Mouse (Mus musculus) layer of hippocampus, adult 6 months (tissue): Measurements from ENCODE around the gene Ctdspl2. TPM values are rescaled to one million over a fixed set of nuclear protein-coding genes. Genes with fewer than 3 reads are reported as not detected.

ENCODE experiments used
- long read RNA-seq, 2 experiments: library from polyadenylated mRNA; unstranded; transcript quantifications; one replicate each; pipeline ENCODE4 v2.0.0; 2019 to 2020
- microRNA-seq: library from miRNA; unstranded; fragments of <30 nt; microRNA quantifications from one replicate; pipeline ENCODE4 v1.2.0, GENCODE M21; 2020
- polyA plus RNA-seq: library from polyadenylated mRNA; unstranded; fragments of <200 nt; fragmentation: Nextera tagmentation; gene quantifications from 2 replicates; pipeline ENCODE4 v1.2.3, GENCODE M21; 2021

Gene Ctdspl2
- 15.5 and 21.4 TPM in 2 replicates for polyA plus RNA-seq
- long read RNA-seq, experiment 1, full-length matches to known transcripts, result 8 of 19 reads
- long read RNA-seq, experiment 1, partial matches to known transcripts, result 4 of 19 reads
- long read RNA-seq, experiment 1, other reads (novel, unspliced or antisense), result 7 of 19 reads
- long read RNA-seq, experiment 2, full-length matches to known transcripts, result 57 of 91 reads
- long read RNA-seq, experiment 2, partial matches to known transcripts, result 17 of 91 reads
- long read RNA-seq, experiment 2, other reads (novel, unspliced or antisense), result 17 of 91 reads

DNA sequence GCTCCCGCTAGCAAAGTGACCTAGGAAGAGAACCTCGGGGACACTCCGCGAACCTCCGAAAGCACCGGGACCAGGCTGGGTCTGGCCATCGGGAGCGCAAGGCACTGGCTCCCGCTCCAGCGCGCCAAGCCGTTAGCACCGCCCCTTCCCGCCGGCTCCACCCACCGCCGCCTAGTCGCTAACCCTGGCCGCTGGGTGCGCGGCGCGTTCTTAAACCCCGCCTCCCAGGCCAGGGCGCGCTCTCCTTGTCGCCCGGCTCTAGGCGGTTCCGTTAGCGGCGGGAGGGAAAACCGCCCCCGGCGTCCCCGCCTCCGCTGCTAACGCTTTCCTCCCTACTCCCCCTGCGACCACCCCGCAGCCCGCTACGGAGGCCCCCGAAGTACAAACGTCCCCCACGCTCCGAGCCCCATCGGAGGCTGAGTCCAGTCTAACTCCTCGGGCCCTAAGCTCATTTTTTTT is at the start of gene Ctdspl2, which contains the start of gene Mageb3:
Ctdspl2 (plus strand) TSS at position 237 of the 459 bp plus-strand sequence.
Mageb3 (minus strand) TSS at position 328 of the 459 bp plus-strand sequence.

DNA sequence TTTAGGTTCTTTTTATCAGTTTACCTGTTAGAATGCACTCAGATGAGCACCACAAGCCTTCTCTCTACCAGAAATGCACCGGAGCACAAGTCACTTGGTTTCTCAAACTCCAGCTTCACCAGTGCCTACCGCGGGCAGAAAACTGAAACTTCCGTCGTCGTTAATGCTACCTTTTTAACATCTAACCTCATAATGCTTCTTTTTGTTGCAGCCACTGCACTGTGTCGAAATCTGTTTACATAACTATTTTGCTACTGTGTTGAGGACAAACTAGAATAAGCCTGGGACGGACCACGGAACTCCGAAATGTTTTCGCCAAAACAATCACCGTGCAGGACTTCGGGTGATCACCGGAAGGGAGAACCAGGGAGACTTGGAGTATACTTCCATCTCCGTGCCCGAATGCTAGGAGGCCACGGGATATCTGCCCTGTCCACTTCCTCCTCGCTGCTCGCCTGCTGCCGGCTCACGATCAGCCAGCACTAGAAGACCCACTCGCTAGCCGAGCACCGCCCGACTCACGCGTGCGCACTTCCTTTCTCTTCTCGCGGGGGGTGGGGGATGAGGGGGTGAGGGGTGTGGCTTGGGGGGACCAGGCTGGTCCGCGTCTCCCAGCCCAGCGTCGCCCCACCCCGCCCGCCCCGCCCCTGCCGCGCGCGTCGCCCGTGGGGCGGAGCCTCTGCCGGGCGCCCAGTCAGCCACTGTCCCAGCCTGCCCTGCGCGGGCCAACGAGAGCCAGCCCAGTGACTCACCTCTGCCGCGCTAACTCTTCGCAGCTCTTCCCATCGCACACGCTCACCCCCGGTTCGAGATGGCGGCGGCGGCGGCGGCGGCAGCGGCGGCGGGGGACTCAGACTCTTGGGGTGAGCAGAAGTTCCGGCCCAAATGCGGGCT is 72.3 kb downstream of the Ctdspl2 start, which contains the start of gene Eif3j1:
Eif3j1 (plus strand) TSS at position 685 of the 894 bp plus-strand sequence.

Small RNA genes lying within 50 kb of the gene (microRNA-seq; reads per million reads assigned to microRNA genes)
- not detected for gene Gm47314

Other genes starting within 250 kb of the Ctdspl2 start
- 4.0 and 5.0 TPM in 2 replicates for gene Frmd5, start 148.9 kb upstream of the Ctdspl2 start, polyA plus RNA-seq
- gene Casc4, start 89.0 kb upstream of the Ctdspl2 start, polyA plus RNA-seq, result 28.1 and 30.4 TPM in 2 replicates
- not detected in 2 replicates for gene Mageb3, start 91 bp downstream of the Ctdspl2 start, polyA plus RNA-seq
- gene Eif3j1, start 72.5 kb downstream of the Ctdspl2 start, polyA plus RNA-seq, result 23.1 and 26.8 TPM in 2 replicates
- gene Spg11, start 162.4 kb downstream of the Ctdspl2 start, polyA plus RNA-seq, result 2.6 and 2.8 TPM in 2 replicates
- 318 and 456 TPM in 2 replicates for gene B2m, start 191.7 kb downstream of the Ctdspl2 start, polyA plus RNA-seq
- not detected in 2 replicates for gene Trim69, start 204.7 kb downstream of the Ctdspl2 start, polyA plus RNA-seq
- not detected in 2 replicates for gene Patl2, start 230.2 kb downstream of the Ctdspl2 start, polyA plus RNA-seq
- gene Terb2, start 230.3 kb downstream of the Ctdspl2 start, polyA plus RNA-seq, result not detected in 2 replicates